Mouse (Mus musculus): ENCODE measurements around the gene Iffo2. TPM values are rescaled to one million over a fixed set of nuclear protein-coding genes. Genes with fewer than 3 reads are reported as not detected.

Gene Iffo2
- total and polyA plus RNA-seq, 3 experiments = 0.38 to 3.0 (median 0.60) TPM

DNA sequence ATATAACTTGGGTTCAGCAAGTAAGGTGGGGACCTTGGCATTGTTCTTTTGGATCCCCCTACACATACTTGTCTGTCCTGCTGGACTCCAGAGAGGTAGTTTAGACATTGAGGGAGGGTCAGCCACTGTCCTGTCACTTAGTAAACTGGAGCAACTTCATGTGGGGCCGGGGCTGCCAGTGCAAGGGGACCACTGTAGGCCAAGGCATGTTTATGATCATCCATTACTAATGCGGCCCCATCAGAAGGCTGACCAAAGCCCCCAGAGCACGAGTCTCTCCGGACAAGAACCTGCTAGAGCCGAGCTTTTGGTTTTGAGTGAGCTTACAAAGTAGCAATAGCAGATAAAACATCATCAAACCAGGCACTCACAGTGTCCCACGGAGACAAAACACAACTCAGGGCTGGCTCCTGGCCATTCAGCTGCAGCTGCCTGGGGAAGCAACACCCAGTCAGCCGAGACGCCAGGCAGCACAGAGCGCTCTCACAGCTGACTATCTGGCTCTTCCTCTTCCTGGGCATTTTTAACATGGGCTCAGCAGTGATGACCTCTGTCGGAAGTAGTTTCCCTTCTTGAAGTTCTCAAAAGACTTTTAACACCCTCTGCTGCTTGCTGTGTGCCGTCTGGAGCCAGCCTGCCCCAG is 39.8 kb upstream of the Iffo2 start (continued):
- no peak for TF ChIP-seq SMC3 (IDR thresholded peaks at IDR 0.05; ENCODE audit: low read depth, low read length)

DNA sequence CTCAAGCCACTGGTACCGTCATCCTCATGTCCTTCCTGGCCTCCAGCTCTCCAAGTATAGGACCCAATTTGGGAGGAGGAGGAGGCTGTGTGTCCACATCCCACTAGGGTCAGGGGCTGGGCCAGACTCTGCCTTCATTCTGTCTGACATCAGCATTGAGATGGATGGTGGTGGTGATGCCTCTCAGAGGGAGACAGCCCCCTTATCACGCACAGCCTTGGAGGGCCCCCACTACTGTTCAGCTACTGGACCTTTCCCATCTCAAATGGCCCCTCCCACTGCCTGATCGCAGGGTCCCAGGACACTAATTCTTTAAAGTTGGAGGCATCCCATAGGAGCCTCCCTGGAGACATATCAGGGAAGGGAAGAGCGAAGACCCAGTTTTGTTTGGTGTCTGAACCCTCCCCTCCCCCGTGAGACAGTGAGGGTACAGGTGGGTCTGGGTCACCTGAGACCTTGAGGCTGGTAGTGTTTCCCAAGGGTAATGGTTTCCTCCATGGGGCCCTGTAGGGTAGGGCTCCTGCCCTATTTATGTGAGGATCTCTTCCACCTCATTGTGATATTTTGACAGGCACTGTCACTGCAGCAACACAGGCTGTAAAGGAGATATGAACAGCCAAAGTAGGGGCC is 38.7 kb upstream of the Iffo2 start:
- Histone ChIP-seq H3K36me3 (replicated peaks in 1 of 2; ENCODE audit: control insufficient read depth in 1 of 2, insufficient read depth in 1 of 2, low read length in 1 of 2) (peaks cover 44 to 64% of the 10 kb centered on the region in 2 experiments), H3K79me2 (replicated peaks; ENCODE audit: control insufficient read depth, extremely low read depth, insufficient read depth, poor library complexity, severe bottlenecking) (no peaks in the 10 kb centered on the region), H3K9ac (ENCODE audit: insufficient read depth, low read depth) (no peak overlapping the region), H3K27me3 (replicated peaks) (no peaks in the 10 kb centered on the region), H3K4me3 (replicated peaks in 1 of 3; ENCODE audit: low read depth in 2 of 3, low read length in 2 of 3, poor library complexity in 1 of 3) (no peak overlapping the region), H3K4me2 (ENCODE audit: insufficient read depth, low read depth, poor library complexity, severe bottlenecking) (no peak overlapping the region), H3K4me1 (ENCODE audit: control insufficient read depth in 1 of 2, insufficient read depth in 2 of 2) (peaks cover 2 to 8% of the 10 kb centered on the region in 2 experiments; a peak in 2 of 4 replicates), H3K27ac (ENCODE audit: insufficient read depth, low read depth) (no peak overlapping the region), H3K9me3 (replicated peaks; ENCODE audit: low read length) (no peaks in the 10 kb centered on the region)
- dilution Hi-C loops (cut with MboI; ENCODE audit: extremely low pct_ligation_motif_present, extremely low pct_unique_long_range_greater_than_20kb, low sequenced_read_pairs) (no loop called here), in situ Hi-C loops (cut with MboI; ENCODE audit: low pct_ligation_motif_present, low pct_unique_long_range_greater_than_20kb, low sequenced_read_pairs) (no loop called here)
- DNase-seq (ENCODE audit: extremely low read depth) = no peak
- no peak for TF ChIP-seq MAFK (IDR thresholded peaks at IDR 0.05; ENCODE audit: insufficient replicate concordance, low read length)

DNA sequence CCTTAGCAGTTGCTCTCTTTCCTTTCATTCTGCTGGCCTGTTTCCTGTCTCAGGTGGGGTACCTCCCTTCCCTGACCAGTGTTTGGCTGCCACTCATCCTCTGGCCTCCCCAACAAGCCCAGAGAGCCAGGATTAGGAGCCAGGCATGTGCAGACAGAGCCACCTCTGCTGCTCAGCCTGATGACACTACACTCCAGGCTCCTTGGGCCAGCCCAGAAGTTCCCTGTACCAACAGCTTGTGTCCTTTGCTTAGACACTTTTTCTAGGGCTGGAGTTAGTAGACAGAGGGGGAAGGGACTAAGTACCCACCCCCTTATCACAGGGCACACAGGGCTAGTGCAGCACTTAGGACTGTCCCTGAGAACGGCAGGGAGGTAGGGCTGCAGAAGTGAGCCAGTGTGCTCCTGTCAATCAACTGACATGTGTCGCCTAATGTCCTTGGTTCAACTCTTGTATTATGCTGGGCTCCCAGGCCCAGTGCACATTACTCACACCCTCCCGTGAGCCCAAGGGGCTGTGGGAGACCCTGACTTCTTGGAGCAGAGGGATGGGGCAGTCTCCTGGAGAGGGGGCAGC is 38.0 kb upstream of the Iffo2 start:
- H3K36me3 ChIP-seq (replicated peaks in 1 of 2; ENCODE audit: control insufficient read depth in 1 of 2, insufficient read depth in 1 of 2, low read length in 1 of 2) = peaks cover 38 to 57% of the 10 kb centered on the region in 2 experiments
- no peak for TF ChIP-seq BHLHE40 (IDR thresholded peaks at IDR 0.05; ENCODE audit: low read depth, low read length)
- no peak for TF ChIP-seq JUND (conservative IDR thresholded peaks at IDR 0.05; ENCODE audit: low read depth, low read length)
- no peak for TF ChIP-seq RAD21 (IDR thresholded peaks at IDR 0.05; ENCODE audit: low read depth, low read length)
- TF ChIP-seq TBP (conservative IDR thresholded peaks at IDR 0.05; ENCODE audit: low read depth, low read length) = no peak
- no peak for TF ChIP-seq ELF1 (IDR thresholded peaks at IDR 0.05; ENCODE audit: low read depth, low read length)
- no peak for TF ChIP-seq USF1 (IDR thresholded peaks at IDR 0.05; ENCODE audit: low read depth, low read length)
- TF ChIP-seq ZC3H11A (IDR thresholded peaks at IDR 0.05; ENCODE audit: low read depth, low read length) = no peak
- H3K27ac ChIP-seq (ENCODE audit: insufficient read depth, low read depth) = no peak overlapping the region
- dilution Hi-C loops (cut with MboI; ENCODE audit: extremely low pct_ligation_motif_present, extremely low pct_unique_long_range_greater_than_20kb, low sequenced_read_pairs) (no loop called here), in situ Hi-C loops (cut with MboI; ENCODE audit: low pct_ligation_motif_present, low pct_unique_long_range_greater_than_20kb, low sequenced_read_pairs) (no loop called here)
- no peak for DNase-seq (ENCODE audit: extremely low read depth)
- no peak overlapping the region for H3K9ac ChIP-seq (ENCODE audit: insufficient read depth, low read depth)
- no peaks in the 10 kb centered on the region for H3K27me3 ChIP-seq (replicated peaks)
- H3K79me2 ChIP-seq (replicated peaks; ENCODE audit: control insufficient read depth, extremely low read depth, insufficient read depth, poor library complexity, severe bottlenecking) = no peaks in the 10 kb centered on the region
- H3K4me1 ChIP-seq (ENCODE audit: control insufficient read depth in 1 of 2, insufficient read depth in 2 of 2) = peaks cover 2 to 8% of the 10 kb centered on the region in 2 experiments; a peak in 2 of 4 replicates
- no peaks in the 10 kb centered on the region for H3K9me3 ChIP-seq (replicated peaks; ENCODE audit: low read length)
- H3K4me3 ChIP-seq (replicated peaks in 1 of 3; ENCODE audit: low read depth in 2 of 3, low read length in 2 of 3, poor library complexity in 1 of 3) = no peak overlapping the region
- H3K4me2 ChIP-seq (ENCODE audit: insufficient read depth, low read depth, poor library complexity, severe bottlenecking) = no peak overlapping the region
